Mouse (Mus musculus): ENCODE measurements at regions not wholly inside any gene's neighbourhood (a gene's known extent, or its start where the extent isn't known, plus 50 kb on each side); places are given as distances from the start of the nearest gene placed in this dataset.

DNA sequence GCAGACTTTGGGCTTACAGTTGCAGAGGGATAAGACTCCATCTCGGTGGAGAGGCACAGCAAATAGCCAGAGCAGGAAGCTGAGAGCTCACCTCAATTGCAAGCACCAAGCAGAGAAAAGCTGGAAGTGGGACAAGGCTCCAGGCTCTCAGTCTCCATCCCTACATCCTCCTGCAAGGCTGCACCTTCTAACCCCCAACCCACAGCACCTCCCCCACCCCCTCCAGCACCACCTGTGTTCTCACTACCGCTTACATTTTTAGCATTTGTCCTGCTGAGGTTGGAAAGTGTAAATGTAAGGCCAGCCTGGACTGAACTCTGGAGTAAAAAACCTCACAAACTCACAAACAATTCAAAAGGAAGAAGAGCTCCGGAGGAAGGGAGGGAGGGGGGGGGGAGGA is 119.6 kb downstream of the Sox2 start:
- Histone ChIP-seq H3K9ac (no peak overlapping the region), H3K27ac (no peak overlapping the region), H3K27me3 (no peaks in the 10 kb centered on the region), H3K4me2 (no peak overlapping the region), H3K9me3 (replicated peaks) (no peaks in the 10 kb centered on the region), H3K4me1 (peaks cover 7% of the 10 kb centered on the region), H3K36me3 (ENCODE audit: poor library complexity, severe bottlenecking) (no peaks in the 10 kb centered on the region), H3K4me3 (no peak overlapping the region)
- 20% methylated on average over 2 of the region's 3 CpGs for WGBS
- no peak for ATAC-seq

GRCm38 (mm10) chr3:34770271-34770670 is 120.1 kb downstream of the Sox2 start:
- Histone ChIP-seq H3K9ac (no peak overlapping the region), H3K27ac (no peak overlapping the region), H3K9me3 (replicated peaks) (no peaks in the 10 kb centered on the region), H3K4me2 (no peak overlapping the region), H3K27me3 (no peaks in the 10 kb centered on the region), H3K36me3 (ENCODE audit: poor library complexity, severe bottlenecking) (no peaks in the 10 kb centered on the region), H3K4me1 (peaks cover 7% of the 10 kb centered on the region), H3K4me3 (no peak overlapping the region)
- WGBS: 80% methylated on average over 6 of the region's 6 CpGs
- ATAC-seq: no peak

GRCm38 (mm10) chr3:34772035-34772434 is 121.8 kb downstream of the Sox2 start:
- Histone ChIP-seq H3K4me2 (no peak overlapping the region), H3K27ac (no peak overlapping the region), H3K27me3 (no peaks in the 10 kb centered on the region), H3K9me3 (replicated peaks) (no peaks in the 10 kb centered on the region), H3K4me1 (peaks cover 7% of the 10 kb centered on the region), H3K4me3 (no peak overlapping the region), H3K9ac (no peak overlapping the region), H3K36me3 (ENCODE audit: poor library complexity, severe bottlenecking) (no peaks in the 10 kb centered on the region)
- WGBS: 91% methylated on average over 3 of the region's 3 CpGs
- ATAC-seq: no peak

GRCm38 (mm10) chr3:34773678-34774425 is 123.6 kb downstream of the Sox2 start:
- Histone ChIP-seq H3K4me3 (no peak overlapping the region), H3K27me3 (no peaks in the 10 kb centered on the region), H3K9me3 (replicated peaks) (no peaks in the 10 kb centered on the region), H3K9ac (no peak overlapping the region), H3K36me3 (ENCODE audit: poor library complexity, severe bottlenecking) (no peaks in the 10 kb centered on the region), H3K4me1 (peaks cover 7% of the 10 kb centered on the region), H3K4me2 (peak overlapping the region; percentile 23; the same call in 1 of the 2 replicates), H3K27ac (no peak overlapping the region)
- 32% methylated on average over 23 of the region's 23 CpGs for WGBS
- peak; percentile 75; the same call in 1 of the 2 replicates for ATAC-seq

GRCm38 (mm10) chr3:34781770-34782169 is 131.6 kb downstream of the Sox2 start:
- no peaks in the 10 kb centered on the region for H3K36me3 ChIP-seq (ENCODE audit: poor library complexity, severe bottlenecking)
- no peaks in the 10 kb centered on the region for H3K27me3 ChIP-seq
- H3K4me2 ChIP-seq: no peak overlapping the region
- H3K27ac ChIP-seq: no peak overlapping the region
- no peaks in the 10 kb centered on the region for H3K4me1 ChIP-seq
- ATAC-seq: no peak
- H3K9me3 ChIP-seq (replicated peaks): no peaks in the 10 kb centered on the region
- no peak overlapping the region for H3K4me3 ChIP-seq
- no peak overlapping the region for H3K9ac ChIP-seq
- 87% methylated on average over 6 of the region's 6 CpGs for WGBS

- no peaks in the 10 kb centered on the region for H3K27me3 ChIP-seq
- no peak overlapping the region for H3K4me2 ChIP-seq
- H3K27ac ChIP-seq: no peak overlapping the region
- no peak overlapping the region for H3K4me3 ChIP-seq
- H3K4me1 ChIP-seq: no peaks in the 10 kb centered on the region
- no peaks in the 10 kb centered on the region for H3K36me3 ChIP-seq (ENCODE audit: poor library complexity, severe bottlenecking)
- no peaks in the 10 kb centered on the region for H3K9me3 ChIP-seq (replicated peaks)
- no peak for ATAC-seq
- 100% methylated on average over 1 of the region's 1 CpGs for WGBS
- H3K9ac ChIP-seq: no peak overlapping the region
Observed at GRCm38 (mm10) chr3:34783398-34783797, 133.2 kb downstream of the Sox2 start.

DNA sequence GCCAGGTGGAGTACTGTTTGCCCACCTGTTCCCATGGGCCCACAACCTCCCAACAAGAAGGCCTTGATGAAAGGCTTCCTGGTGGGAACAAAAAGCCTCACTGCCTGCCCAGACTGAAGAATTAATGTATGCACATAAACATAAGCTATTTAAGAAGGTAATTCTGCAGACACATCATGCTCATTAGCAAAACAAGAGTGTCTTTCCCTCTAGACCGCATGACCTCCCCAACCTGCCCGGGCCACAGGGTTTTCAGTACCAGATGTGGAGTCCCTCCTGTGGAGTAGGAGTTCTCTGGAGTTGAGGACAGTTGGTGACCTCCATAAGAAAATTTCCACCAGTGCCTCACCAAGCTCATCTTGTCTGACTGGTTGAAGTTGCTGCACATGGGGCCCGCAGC is 137.0 kb downstream of the Sox2 start:
- WGBS: 90% methylated on average over 3 of the region's 3 CpGs
- no peaks in the 10 kb centered on the region for H3K4me1 ChIP-seq
- H3K9me3 ChIP-seq (replicated peaks): no peaks in the 10 kb centered on the region
- ATAC-seq: no peak
- no peaks in the 10 kb centered on the region for H3K36me3 ChIP-seq (ENCODE audit: poor library complexity, severe bottlenecking)
- no peak overlapping the region for H3K4me3 ChIP-seq
- no peak overlapping the region for H3K27ac ChIP-seq
- H3K9ac ChIP-seq: no peak overlapping the region
- H3K4me2 ChIP-seq: no peak overlapping the region
- H3K27me3 ChIP-seq: no peaks in the 10 kb centered on the region

GRCm38 (mm10) chr3:34795103-34795983 is 145.1 kb downstream of the Sox2 start:
- Histone ChIP-seq H3K27ac (no peak overlapping the region), H3K4me3 (peak overlapping the region; percentile 33), H3K27me3 (peaks cover 3% of the 10 kb centered on the region; the same call in 1 of the 2 replicates), H3K36me3 (ENCODE audit: poor library complexity, severe bottlenecking) (no peaks in the 10 kb centered on the region), H3K9me3 (replicated peaks) (no peaks in the 10 kb centered on the region), H3K9ac (no peak overlapping the region), H3K4me2 (peak overlapping the region; percentile 61), H3K4me1 (peaks cover 11% of the 10 kb centered on the region; the same call in 1 of the 2 replicates)
- 15% methylated on average over 23 of the region's 23 CpGs for WGBS
- peak; percentile 91 for ATAC-seq

DNA sequence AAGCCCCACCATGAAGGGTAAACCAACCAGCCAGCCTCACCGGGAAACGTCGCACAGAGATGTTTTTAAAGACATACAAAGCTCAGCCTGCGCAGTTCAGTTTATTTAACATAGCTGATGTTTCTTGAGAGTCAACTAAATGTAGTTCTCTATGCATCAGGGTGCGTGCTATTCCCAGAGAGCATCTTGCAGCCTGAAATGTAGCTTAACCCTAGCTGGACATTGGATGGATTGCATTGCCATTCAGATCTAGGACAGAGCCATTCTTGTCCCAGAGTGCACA is 145.7 kb downstream of the Sox2 start:
- Histone ChIP-seq H3K27ac (no peak overlapping the region), H3K27me3 (peaks cover 3% of the 10 kb centered on the region; the same call in 1 of the 2 replicates), H3K9me3 (replicated peaks) (no peaks in the 10 kb centered on the region), H3K4me3 (peak overlapping the region; percentile 33), H3K9ac (no peak overlapping the region), H3K36me3 (ENCODE audit: poor library complexity, severe bottlenecking) (no peaks in the 10 kb centered on the region), H3K4me2 (peak overlapping the region; percentile 61), H3K4me1 (peaks cover 11% of the 10 kb centered on the region; the same call in 1 of the 2 replicates)
- 5% methylated on average over 5 of the region's 5 CpGs for WGBS
- no peak for ATAC-seq

- no peaks in the 10 kb centered on the region for H3K9me3 ChIP-seq (replicated peaks)
- no peaks in the 10 kb centered on the region for H3K36me3 ChIP-seq (ENCODE audit: poor library complexity, severe bottlenecking)
- H3K9ac ChIP-seq: no peak overlapping the region
- WGBS: 25% methylated on average over 6 of the region's 6 CpGs
- no peak overlapping the region for H3K27ac ChIP-seq
- no peak overlapping the region for H3K4me3 ChIP-seq
- H3K27me3 ChIP-seq: no peaks in the 10 kb centered on the region
- no peak overlapping the region for H3K4me2 ChIP-seq
- peaks cover 14% of the 10 kb centered on the region for H3K4me1 ChIP-seq
- ATAC-seq: no peak
Observed at GRCm38 (mm10) chr3:34808833-34809232, 158.6 kb downstream of the Sox2 start.

GRCm38 (mm10) chr3:34811753-34812152 is 161.5 kb downstream of the Sox2 start:
- 74% methylated on average over 4 of the region's 4 CpGs for WGBS
- Histone ChIP-seq H3K27me3 (no peaks in the 10 kb centered on the region), H3K4me2 (no peak overlapping the region), H3K4me1 (peaks cover 14% of the 10 kb centered on the region), H3K9me3 (replicated peaks) (no peaks in the 10 kb centered on the region), H3K9ac (no peak overlapping the region), H3K4me3 (no peak overlapping the region), H3K27ac (no peak overlapping the region), H3K36me3 (ENCODE audit: poor library complexity, severe bottlenecking) (no peaks in the 10 kb centered on the region)
- ATAC-seq: no peak

- Histone ChIP-seq H3K9ac (no peak overlapping the region), H3K27me3 (no peaks in the 10 kb centered on the region), H3K27ac (no peak overlapping the region), H3K9me3 (replicated peaks) (no peaks in the 10 kb centered on the region), H3K36me3 (ENCODE audit: poor library complexity, severe bottlenecking) (no peaks in the 10 kb centered on the region), H3K4me3 (no peak overlapping the region), H3K4me2 (0 out of 2 replicates have a peak overlapping the region, but pooled peaks have one; percentile 1), H3K4me1 (peaks cover 14% of the 10 kb centered on the region)
- 0 out of 2 replicates have a peak, but pooled peaks have one; percentile 13 for ATAC-seq
- WGBS: 38% methylated on average over 9 of the region's 9 CpGs
Observed at GRCm38 (mm10) chr3:34813046-34813625, 162.9 kb downstream of the Sox2 start.
